Mouse (Mus musculus) thymus, adult 2 months (tissue): Measurements from ENCODE around the gene Tfb2m.

Experiments
- CTCF ChIP-seq: fragments of 200-500 bp; IDR thresholded peaks from 2 replicates; pipeline ENCODE4 v1.5.1; 2012; ENCODE audit warnings: mild to moderate bottlenecking, control low read depth, low read length, moderate library complexity, borderline replicate concordance; ENCODE audit not compliant: control insufficient read depth, poor library complexity, insufficient read depth; ENCODE audit errors: extremely low read depth
- POLR2A ChIP-seq: fragments of 200-500 bp; IDR thresholded peaks from 2 replicates; pipeline ENCODE4 v1.6.1; 2012; ENCODE audit warnings: mild to moderate bottlenecking, low read length, control low read depth, moderate library complexity; ENCODE audit not compliant: control insufficient read depth, poor library complexity, insufficient read depth; ENCODE audit errors: extremely low read depth

- no peak for TF ChIP-seq CTCF
- TF ChIP-seq POLR2A, result no peak
Observed at GRCm38 (mm10) chr1:179488520-179488919, 57.5 kb downstream of the Tfb2m start.
